Mouse (Mus musculus) MEL (cell line): ENCODE data around the gene Zdhhc14. TPM values are rescaled to one million over a fixed set of nuclear protein-coding genes. Genes with fewer than 3 reads are reported as not detected.

ENCODE experiments used
- DNase-seq: peaks from one replicate; pipeline ENCODE4 v3.0.0; 2011; ENCODE audit warnings: low read depth, low spot score
- H3K27ac ChIP-seq: 2 replicates; pipeline ENCODE4 v1.5.1; 2012; ENCODE audit warnings: low read depth, mild to moderate bottlenecking, control low read depth, low read length, moderate library complexity; ENCODE audit not compliant: control insufficient read depth
- H3K27me3 ChIP-seq, 2 experiments: fragments of 150-350 bp in 1 of 2; sonication (generic) in 1 of 2; 2 replicates each; pipeline ENCODE4 v1.6.1; 2012; ENCODE audit warnings: low read length in 2 of 2, mild to moderate bottlenecking in 2 of 2, improper control_type of control experiment in 1 of 2, moderate library complexity in 1 of 2; ENCODE audit not compliant: insufficient read depth in 2 of 2, control insufficient read depth in 1 of 2
- H3K36me3 ChIP-seq, 2 experiments: 2 replicates each; pipeline ENCODE4 v1.6.1; 2012 to 2014; ENCODE audit warnings: low read length in 2 of 2, improper control_type of control experiment in 1 of 2, inconsistent platforms in 1 of 2, mild to moderate bottlenecking in 1 of 2; ENCODE audit not compliant: insufficient read depth in 2 of 2, control insufficient read depth in 1 of 2
- H3K4me1 ChIP-seq, 2 experiments: fragments of 150-350 bp in 1 of 2; sonication (generic) in 1 of 2; 2 replicates each; pipeline ENCODE4 v1.6.1; 2012; ENCODE audit warnings: low read length in 2 of 2, improper control_type of control experiment in 1 of 2, mild to moderate bottlenecking in 1 of 2; ENCODE audit not compliant: insufficient read depth in 2 of 2, control insufficient read depth in 1 of 2
- H3K4me3 ChIP-seq, 2 experiments: fragments of 150-350 bp in 1 of 2; sonication (generic) in 1 of 2; 2 replicates each; pipeline ENCODE4 v1.5.1; 2012; ENCODE audit warnings: low read depth in 2 of 2, low read length in 2 of 2, mild to moderate bottlenecking in 2 of 2, moderate library complexity in 2 of 2, control low read depth in 1 of 2, improper control_type of control experiment in 1 of 2; ENCODE audit not compliant: control insufficient read depth in 1 of 2, insufficient read depth in 1 of 2
- H3K79me2 ChIP-seq: 2 replicates; pipeline ENCODE4 v1.6.1; 2012; ENCODE audit warnings: mild to moderate bottlenecking, low read length, moderate library complexity; ENCODE audit not compliant: control insufficient read depth, poor library complexity, insufficient read depth
- H3K9ac ChIP-seq: 2 replicates; pipeline ENCODE4 v1.6.1; 2012; ENCODE audit warnings: low read depth, mild to moderate bottlenecking, control low read depth, low read length, moderate library complexity; ENCODE audit not compliant: control insufficient read depth, poor library complexity, severe bottlenecking
- H3K9me3 ChIP-seq: fragments of 150-350 bp; sonication (generic); replicated peaks from 2 replicates; pipeline ENCODE4 v1.6.1; 2012; ENCODE audit warnings: mild to moderate bottlenecking, low read length, improper control_type of control experiment, moderate library complexity; ENCODE audit not compliant: insufficient read depth
- ETS1 ChIP-seq: IDR thresholded peaks from 2 replicates; pipeline ENCODE4 v1.6.1; 2012; ENCODE audit warnings: low read depth, mild to moderate bottlenecking, inconsistent platforms, low read length, improper control_type of control experiment, moderate library complexity
- GABPA ChIP-seq: IDR thresholded peaks from 2 replicates; pipeline ENCODE4 v1.6.1; 2012; ENCODE audit warnings: low read depth, mild to moderate bottlenecking, inconsistent platforms, low read length, improper control_type of control experiment, moderate library complexity
- JUND ChIP-seq: IDR thresholded peaks from 2 replicates; pipeline ENCODE4 v1.6.1; 2011; ENCODE audit warnings: low read depth, mild to moderate bottlenecking, improper control_type of control experiment, low read length
- MAFK ChIP-seq: IDR thresholded peaks from 2 replicates; pipeline ENCODE4 v1.6.1; 2011; ENCODE audit warnings: low read depth, mild to moderate bottlenecking, low read length, improper control_type of control experiment, borderline replicate concordance
- MAX ChIP-seq: IDR thresholded peaks from 2 replicates; pipeline ENCODE4 v1.6.1; 2011; ENCODE audit warnings: low read length, improper control_type of control experiment
- MAZ ChIP-seq: IDR thresholded peaks from 2 replicates; pipeline ENCODE4 v1.6.1; 2012; ENCODE audit warnings: low read depth, mild to moderate bottlenecking, inconsistent platforms, low read length, improper control_type of control experiment
- MYB ChIP-seq: IDR thresholded peaks from 2 replicates; pipeline ENCODE4 v1.6.1; 2011; ENCODE audit warnings: mild to moderate bottlenecking, low read depth, low read length, improper control_type of control experiment
- MYC ChIP-seq: IDR thresholded peaks from 2 replicates; pipeline ENCODE4 v1.6.1; 2011; ENCODE audit warnings: low read depth, mild to moderate bottlenecking, low read length, improper control_type of control experiment, moderate library complexity
- NRF1 ChIP-seq: IDR thresholded peaks from 2 replicates; pipeline ENCODE4 v1.6.1; 2014; ENCODE audit warnings: low read depth, mild to moderate bottlenecking, inconsistent platforms, low read length, improper control_type of control experiment, moderate library complexity; ENCODE audit not compliant: poor library complexity, insufficient read depth, severe bottlenecking
- RAD21 ChIP-seq: IDR thresholded peaks from 2 replicates; pipeline ENCODE4 v1.6.1; 2011; ENCODE audit warnings: mild to moderate bottlenecking, low read depth, low read length, improper control_type of control experiment
- TCF12 ChIP-seq: IDR thresholded peaks from 2 replicates; pipeline ENCODE4 v1.6.1; 2014; ENCODE audit warnings: low read depth, mild to moderate bottlenecking, inconsistent platforms, low read length, improper control_type of control experiment, moderate library complexity
- USF2 ChIP-seq, 2 experiments: IDR thresholded peaks; 2 replicates each; pipeline ENCODE4 v1.6.1; 2011 to 2012; ENCODE audit warnings: improper control_type of control experiment in 2 of 2, low read length in 2 of 2, borderline replicate concordance in 1 of 2, inconsistent platforms in 1 of 2, low read depth in 1 of 2, mild to moderate bottlenecking in 1 of 2; ENCODE audit not compliant: insufficient read depth in 1 of 2
- polyA plus RNA-seq, 2 experiments: library from polyadenylated mRNA; stranded (reverse) in 1 of 2; unstranded in 1 of 2; fragments of >175 nt in 1 of 2; fragments of >200 nt in 1 of 2; gene quantifications; 2 replicates each; pipeline versions ENCODE4 v1.2.1 to v1.2.4; 2012; ENCODE audit warnings: low replicate concordance in 2 of 2, low read depth in 1 of 2; ENCODE audit not compliant: insufficient read length in 2 of 2, insufficient read depth in 1 of 2, missing spikeins in 1 of 2
- total RNA-seq: library from RNA; depleted of rRNA; stranded (reverse); fragments of 300-350 nt; gene quantifications from 2 replicates; pipeline ENCODE4 v1.2.3, GENCODE M21; 2012

The Zdhhc14 gene
- total and polyA plus RNA-seq, 3 experiments = 3.4 to 4.9 TPM; not detected in 1

DNA sequence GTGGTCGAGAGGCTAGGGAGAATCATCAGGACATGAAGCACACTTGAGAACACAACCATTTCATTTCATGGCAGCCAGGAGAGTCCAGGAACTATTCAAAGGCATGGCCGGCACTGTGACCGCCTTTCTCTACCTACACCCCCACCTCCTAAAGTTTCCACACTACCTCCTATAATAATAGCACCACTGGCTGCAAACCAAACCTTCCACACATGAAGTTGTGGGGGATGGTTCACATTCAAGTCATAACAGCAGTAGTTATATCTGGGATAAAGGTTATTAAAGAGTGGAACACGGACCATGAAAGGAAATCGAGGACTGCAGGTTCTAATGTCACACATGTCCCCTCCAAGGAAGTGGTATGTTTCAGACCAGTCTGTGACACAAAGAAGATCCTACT, 90.6 kb downstream of the Zdhhc14 start:
- no peak overlapping the region for H3K27ac ChIP-seq
- H3K9ac ChIP-seq = no peak overlapping the region
- no peaks in the 10 kb centered on the region for H3K36me3 ChIP-seq
- H3K79me2 ChIP-seq = no peaks in the 10 kb centered on the region
- no peaks in the 10 kb centered on the region for H3K4me1 ChIP-seq
- TF ChIP-seq MYB (no peak), GABPA (no peak), MYC (no peak), NRF1 (no peak), MAX (no peak), TCF12 (no peak), ETS1 (no peak), RAD21 (no peak), JUND (no peak)
- TF ChIP-seq, all 39 proteins: peak for 0
- no peak for DNase-seq
- Histone ChIP-seq H3K9me3 (no peaks in the 10 kb centered on the region), H3K27me3 (no peaks in the 10 kb centered on the region), H3K4me3 (no peak overlapping the region)

DNA sequence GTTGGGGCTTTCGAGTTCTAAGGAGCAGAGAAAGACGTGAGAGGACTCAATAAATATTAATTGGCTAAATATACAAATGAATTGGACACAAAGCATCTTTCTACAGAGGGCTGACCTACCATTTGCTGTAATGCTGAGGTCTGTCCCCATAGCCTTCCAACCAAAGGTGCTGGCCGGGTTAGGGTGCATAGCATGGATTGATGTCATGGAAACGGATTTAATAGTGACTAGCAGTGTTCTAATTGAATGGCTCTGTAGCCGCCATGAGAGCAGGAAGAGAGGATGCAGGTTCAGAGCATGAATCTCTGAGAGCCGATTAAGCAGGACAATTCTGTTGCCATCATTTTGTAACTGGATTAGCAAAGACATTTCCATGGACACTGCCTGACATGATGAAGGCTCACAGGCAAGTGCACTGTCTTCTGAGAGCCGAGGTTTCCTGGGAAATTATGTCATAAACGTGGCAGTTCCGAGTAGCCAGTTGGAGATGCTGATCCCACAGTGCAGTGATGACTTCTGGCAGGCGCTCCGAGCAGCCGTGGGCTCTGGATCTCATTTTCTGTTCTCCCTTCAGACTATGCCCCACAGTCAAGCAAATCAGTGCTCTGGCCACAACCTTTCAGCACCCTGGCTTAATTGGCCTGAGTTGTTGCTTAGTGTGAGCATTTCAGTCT, 91.3 kb downstream of the Zdhhc14 start:
- no peak for DNase-seq
- H3K9me3 ChIP-seq = no peaks in the 10 kb centered on the region
- H3K4me3 ChIP-seq = no peak overlapping the region
- H3K27me3 ChIP-seq = no peaks in the 10 kb centered on the region
- no peak overlapping the region for H3K27ac ChIP-seq
- H3K36me3 ChIP-seq = no peaks in the 10 kb centered on the region
- no peak overlapping the region for H3K9ac ChIP-seq
- TF ChIP-seq USF2 (IDR thresholded peaks at IDR 0.05; ENCODE audit: borderline replicate concordance in 1 of 2, insufficient read depth in 1 of 2, low read depth in 1 of 2, low read length in 2 of 2) = no peak
- no peak for TF ChIP-seq MYC
- TF ChIP-seq MAZ = no peak
- H3K4me1 ChIP-seq = no peaks in the 10 kb centered on the region
- H3K79me2 ChIP-seq = no peaks in the 10 kb centered on the region

DNA sequence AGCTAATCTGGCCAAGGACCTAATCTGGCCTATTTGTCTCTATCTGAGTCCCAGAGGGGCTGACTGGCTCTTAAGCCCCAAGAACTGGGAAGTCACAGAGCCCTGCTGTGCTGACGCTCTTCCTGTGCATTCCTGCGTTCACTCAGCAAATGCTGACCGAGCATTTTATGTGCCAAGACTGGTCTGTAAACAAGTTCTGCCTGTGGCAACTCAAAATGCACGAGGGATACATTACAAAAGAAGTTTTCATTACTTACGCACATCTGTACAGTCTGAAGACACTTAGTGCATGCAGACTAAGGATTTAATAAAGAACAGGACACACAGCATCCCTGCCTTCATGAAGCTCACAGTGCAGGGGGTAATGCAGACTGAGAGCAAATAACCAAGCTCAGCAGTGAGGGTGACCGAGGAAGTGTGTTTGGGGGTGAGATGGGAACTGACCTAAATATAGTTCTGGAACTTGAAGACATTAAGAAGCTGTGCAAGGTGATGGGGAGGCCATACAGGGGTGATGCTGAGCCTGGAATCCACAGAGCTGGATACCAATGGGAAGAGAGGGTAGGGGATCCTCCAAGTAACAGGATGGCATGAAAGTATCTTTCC, 99.3 kb downstream of the Zdhhc14 start:
- TF ChIP-seq NRF1 (no peak), MAFK (0 out of 2 replicates have a peak, but pooled peaks have one; percentile 8)
- H3K4me3 ChIP-seq = no peak overlapping the region
- no peaks in the 10 kb centered on the region for H3K9me3 ChIP-seq
- no peak overlapping the region for H3K27ac ChIP-seq
- no peak overlapping the region for H3K9ac ChIP-seq
- H3K79me2 ChIP-seq = no peaks in the 10 kb centered on the region
- no peak for DNase-seq
- no peaks in the 10 kb centered on the region for H3K27me3 ChIP-seq
- no peaks in the 10 kb centered on the region for H3K4me1 ChIP-seq
- no peaks in the 10 kb centered on the region for H3K36me3 ChIP-seq
